Mouse (Mus musculus): ENCODE measurements at regions not wholly inside any gene's neighbourhood (a gene's known extent, or its start where the extent isn't known, plus 50 kb on each side); places are given as distances from the start of the nearest gene placed in this dataset.

DNA sequence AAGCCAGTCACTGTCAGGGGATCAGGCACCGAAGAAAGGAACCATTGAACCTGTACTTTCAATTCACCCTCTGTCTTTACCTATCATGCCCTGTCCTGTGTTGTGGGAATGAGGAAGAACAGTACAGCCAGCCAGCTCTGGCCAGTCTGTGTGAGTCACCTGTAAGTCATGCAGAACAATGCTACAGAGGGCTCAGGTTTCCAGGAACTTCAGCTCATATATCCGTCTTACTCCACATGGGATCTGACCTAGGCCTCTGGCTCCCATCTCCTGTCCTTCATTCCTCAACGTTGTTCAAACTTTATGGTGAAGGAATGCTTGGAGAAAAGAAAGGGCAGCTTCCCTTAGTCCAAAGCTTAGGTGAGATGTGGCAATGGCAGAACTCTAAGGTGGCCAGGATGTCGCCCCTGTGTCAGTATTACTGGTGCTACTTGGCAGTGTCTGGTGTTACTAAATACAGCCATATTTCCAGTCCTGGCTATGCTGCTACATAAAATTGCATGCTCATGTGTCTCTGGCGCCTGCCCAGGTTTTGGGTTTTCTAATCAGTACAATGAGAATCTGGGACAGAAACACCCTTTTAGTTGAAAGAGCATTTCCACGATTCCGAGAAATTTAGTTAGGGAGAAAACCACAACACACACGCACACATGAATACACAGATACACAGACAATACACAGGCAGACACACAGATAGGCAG lies 140.7 kb upstream of the Gmds start:
- no peaks in the 10 kb centered on the region for H3K27me3 ChIP-seq (ENCODE audit: control insufficient read depth, insufficient read depth, low read length)
- no peaks in the 10 kb centered on the region for H3K36me3 ChIP-seq (ENCODE audit: control insufficient read depth, insufficient read depth, low read length)
- no peak overlapping the region for H3K27ac ChIP-seq (ENCODE audit: control insufficient read depth, insufficient read depth, low read length)
- H3K4me3 ChIP-seq (ENCODE audit: control insufficient read depth, insufficient read depth, low read length) = no peak overlapping the region
- 76% methylated on average over 8 of the region's 8 CpGs for WGBS
- DNase-seq = no peak
- no peaks in the 10 kb centered on the region for H3K4me1 ChIP-seq (replicated peaks; ENCODE audit: control insufficient read depth, insufficient read depth, low read length)
- TF ChIP-seq POLR2A (IDR thresholded peaks at IDR 0.05; ENCODE audit: control insufficient read depth, extremely low read depth, insufficient read depth, low read length, poor library complexity) (no peak), CTCF (IDR thresholded peaks at IDR 0.05; ENCODE audit: borderline replicate concordance, control insufficient read depth, extremely low read depth, insufficient read depth, low read length, poor library complexity) (no peak)

DNA sequence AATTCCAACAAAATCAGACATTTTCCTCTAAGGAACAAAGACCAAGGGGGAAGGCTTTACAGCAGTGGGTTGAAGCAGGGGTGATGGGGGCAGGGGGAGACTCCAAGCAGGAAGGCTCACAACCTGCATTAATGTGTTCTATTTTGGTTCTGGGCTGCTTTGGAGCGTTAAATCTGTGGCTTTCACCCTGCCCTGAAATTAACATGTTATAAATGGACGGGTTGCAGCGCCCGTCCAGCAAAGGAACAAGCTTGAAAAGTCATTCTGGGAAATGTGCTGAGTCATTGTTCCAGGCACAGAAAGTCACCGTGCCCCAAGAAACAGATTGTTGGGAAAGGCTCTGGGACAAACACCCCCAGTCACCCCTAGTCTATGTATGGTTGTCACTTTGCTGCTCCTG lies 127.2 kb upstream of the Gmds start:
- Histone ChIP-seq H3K4me1 (replicated peaks; ENCODE audit: control insufficient read depth, insufficient read depth, low read length) (no peaks in the 10 kb centered on the region), H3K36me3 (ENCODE audit: control insufficient read depth, insufficient read depth, low read length) (no peaks in the 10 kb centered on the region)
- WGBS = 28% methylated on average over 5 of the region's 5 CpGs

DNA sequence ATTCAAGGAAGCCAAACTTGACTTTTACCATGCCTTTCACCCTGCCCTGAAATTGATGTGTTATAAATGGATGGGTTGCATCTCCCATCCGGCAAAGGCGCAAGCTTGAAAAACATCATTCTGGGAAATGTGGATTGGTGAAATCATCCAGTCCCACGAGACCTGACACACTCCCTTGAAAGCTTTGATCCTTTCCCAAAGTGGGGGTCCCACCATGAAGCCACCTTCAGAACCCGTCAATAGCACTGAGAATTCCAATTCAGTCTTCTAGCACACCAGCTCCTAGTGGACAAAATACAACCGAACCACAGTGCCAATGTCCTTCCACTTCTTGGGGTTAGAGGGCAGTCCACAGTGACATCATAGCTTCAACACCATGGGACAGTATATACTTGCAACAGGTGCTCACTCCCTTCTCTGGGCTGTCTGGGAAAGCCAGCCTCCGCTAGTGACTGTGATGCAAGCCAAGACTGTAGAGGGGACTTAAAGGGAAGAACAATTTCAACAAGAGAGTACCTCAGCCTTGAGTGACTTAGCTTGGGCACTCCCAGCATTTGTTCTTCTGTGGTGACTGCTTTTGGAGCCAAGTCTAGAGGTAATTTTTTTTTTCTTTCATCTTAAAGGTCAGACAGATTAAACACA lies 126.6 kb upstream of the Gmds start:
- H3K36me3 ChIP-seq (ENCODE audit: control insufficient read depth, insufficient read depth, low read length) = no peaks in the 10 kb centered on the region
- DNase-seq = no peak
- no peak overlapping the region for H3K27ac ChIP-seq (ENCODE audit: control insufficient read depth, insufficient read depth, low read length)
- no peaks in the 10 kb centered on the region for H3K4me1 ChIP-seq (replicated peaks; ENCODE audit: control insufficient read depth, insufficient read depth, low read length)
- 95% methylated on average over 6 of the region's 6 CpGs for WGBS
- H3K4me3 ChIP-seq (ENCODE audit: control insufficient read depth, insufficient read depth, low read length) = no peak overlapping the region
- H3K27me3 ChIP-seq (ENCODE audit: control insufficient read depth, insufficient read depth, low read length) = no peaks in the 10 kb centered on the region
- no peak for TF ChIP-seq POLR2A (IDR thresholded peaks at IDR 0.05; ENCODE audit: control insufficient read depth, extremely low read depth, insufficient read depth, low read length, poor library complexity)
- no peak for TF ChIP-seq CTCF (IDR thresholded peaks at IDR 0.05; ENCODE audit: borderline replicate concordance, control insufficient read depth, extremely low read depth, insufficient read depth, low read length, poor library complexity)

More for the DNA sequence above, 127.2 kb upstream of the Gmds start:
- TF ChIP-seq CTCF (IDR thresholded peaks at IDR 0.05; ENCODE audit: borderline replicate concordance, control insufficient read depth, extremely low read depth, insufficient read depth, low read length, poor library complexity) (no peak), POLR2A (IDR thresholded peaks at IDR 0.05; ENCODE audit: control insufficient read depth, extremely low read depth, insufficient read depth, low read length, poor library complexity) (no peak)
- no peaks in the 10 kb centered on the region for H3K27me3 ChIP-seq (ENCODE audit: control insufficient read depth, insufficient read depth, low read length)
- no peak for DNase-seq
- no peak overlapping the region for H3K4me3 ChIP-seq (ENCODE audit: control insufficient read depth, insufficient read depth, low read length)
- H3K27ac ChIP-seq (ENCODE audit: control insufficient read depth, insufficient read depth, low read length) = no peak overlapping the region

DNA sequence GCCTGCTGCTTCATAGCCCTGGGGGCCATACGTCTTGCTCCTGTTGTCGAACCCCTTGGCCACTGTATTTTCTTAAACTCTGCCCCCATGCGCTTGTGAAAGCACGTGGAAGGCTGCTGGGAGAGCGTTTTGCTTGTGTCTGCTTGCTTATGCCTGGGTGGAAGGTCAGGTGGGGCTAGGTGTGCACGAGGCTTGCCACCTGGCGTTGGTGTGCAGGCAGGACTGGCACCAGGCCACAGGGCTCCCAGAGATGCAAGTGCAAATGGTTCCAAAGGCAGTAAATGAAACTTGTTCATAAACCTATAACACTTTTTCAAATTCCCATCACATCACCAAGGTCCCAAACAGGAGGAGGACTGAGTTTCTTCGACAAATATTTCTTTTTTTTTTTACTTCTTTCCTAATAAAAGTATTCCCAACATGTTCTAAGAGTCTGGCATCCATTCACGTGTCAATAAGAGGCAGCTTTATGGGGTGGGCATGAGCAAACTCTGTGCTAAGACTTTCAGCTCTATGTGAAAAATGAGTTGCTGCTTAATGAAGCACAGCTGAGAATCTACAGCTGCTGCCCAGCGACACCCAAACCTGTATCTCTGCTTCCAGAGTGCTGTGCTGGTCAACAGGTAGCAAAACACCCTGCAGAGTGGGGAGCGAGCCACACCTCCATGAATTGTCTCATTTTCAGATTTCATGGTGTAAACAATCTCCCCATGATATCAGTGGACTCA lies 116.0 kb upstream of the Gmds start:
- H3K4me3 ChIP-seq (ENCODE audit: control insufficient read depth, insufficient read depth, low read length) = no peak overlapping the region
- DNase-seq = no peak
- no peaks in the 10 kb centered on the region for H3K36me3 ChIP-seq (ENCODE audit: control insufficient read depth, insufficient read depth, low read length)
- H3K27me3 ChIP-seq (ENCODE audit: control insufficient read depth, insufficient read depth, low read length) = no peaks in the 10 kb centered on the region
- WGBS = 87% methylated on average over 11 of the region's 11 CpGs
- no peak overlapping the region for H3K27ac ChIP-seq (ENCODE audit: control insufficient read depth, insufficient read depth, low read length)
- TF ChIP-seq CTCF (IDR thresholded peaks at IDR 0.05; ENCODE audit: borderline replicate concordance, control insufficient read depth, extremely low read depth, insufficient read depth, low read length, poor library complexity) = no peak
- no peak for TF ChIP-seq POLR2A (IDR thresholded peaks at IDR 0.05; ENCODE audit: control insufficient read depth, extremely low read depth, insufficient read depth, low read length, poor library complexity)
- H3K4me1 ChIP-seq (replicated peaks; ENCODE audit: control insufficient read depth, insufficient read depth, low read length) = no peaks in the 10 kb centered on the region

DNA sequence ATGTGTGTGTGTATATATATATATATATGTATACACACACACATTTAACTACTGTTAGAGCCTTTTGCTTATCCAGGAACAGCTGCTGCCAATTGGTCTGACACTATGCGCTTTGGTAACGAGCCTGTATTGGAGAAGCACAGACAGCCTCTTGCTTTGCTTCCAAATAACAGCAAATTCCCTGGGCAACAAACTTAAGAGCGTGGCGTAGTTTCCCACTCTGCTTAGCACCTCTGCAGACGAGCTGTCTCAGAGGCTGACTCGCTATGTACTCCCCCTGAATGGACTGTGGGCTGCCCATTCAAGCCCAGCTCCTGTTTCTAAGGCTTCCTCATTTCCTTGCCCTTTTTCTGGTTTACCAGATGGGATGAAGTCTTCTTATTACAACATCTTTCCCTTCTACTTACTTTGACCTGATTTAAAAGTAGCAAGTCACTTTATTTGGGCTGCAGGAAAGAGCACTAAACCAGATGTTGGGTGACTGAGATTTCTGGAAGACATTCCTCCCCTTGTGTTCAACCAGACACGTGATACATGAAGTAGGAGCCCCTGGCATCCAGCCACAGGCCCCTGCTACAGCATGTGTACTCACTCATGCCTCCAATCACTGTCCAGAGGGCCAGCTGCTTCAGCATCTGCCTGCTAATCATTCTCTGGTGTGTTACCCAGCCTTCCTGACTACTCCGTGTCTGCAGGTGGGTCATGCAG lies 111.3 kb upstream of the Gmds start:
- no peak overlapping the region for H3K27ac ChIP-seq (ENCODE audit: control insufficient read depth, insufficient read depth, low read length)
- H3K4me3 ChIP-seq (ENCODE audit: control insufficient read depth, insufficient read depth, low read length) = no peak overlapping the region
- no peaks in the 10 kb centered on the region for H3K4me1 ChIP-seq (replicated peaks; ENCODE audit: control insufficient read depth, insufficient read depth, low read length)
- DNase-seq = no peak
- no peaks in the 10 kb centered on the region for H3K36me3 ChIP-seq (ENCODE audit: control insufficient read depth, insufficient read depth, low read length)
- WGBS = 92% methylated on average over 8 of the region's 8 CpGs
- TF ChIP-seq CTCF (IDR thresholded peaks at IDR 0.05; ENCODE audit: borderline replicate concordance, control insufficient read depth, extremely low read depth, insufficient read depth, low read length, poor library complexity) = no peak
- no peak for TF ChIP-seq POLR2A (IDR thresholded peaks at IDR 0.05; ENCODE audit: control insufficient read depth, extremely low read depth, insufficient read depth, low read length, poor library complexity)
- H3K27me3 ChIP-seq (ENCODE audit: control insufficient read depth, insufficient read depth, low read length) = no peaks in the 10 kb centered on the region

DNA sequence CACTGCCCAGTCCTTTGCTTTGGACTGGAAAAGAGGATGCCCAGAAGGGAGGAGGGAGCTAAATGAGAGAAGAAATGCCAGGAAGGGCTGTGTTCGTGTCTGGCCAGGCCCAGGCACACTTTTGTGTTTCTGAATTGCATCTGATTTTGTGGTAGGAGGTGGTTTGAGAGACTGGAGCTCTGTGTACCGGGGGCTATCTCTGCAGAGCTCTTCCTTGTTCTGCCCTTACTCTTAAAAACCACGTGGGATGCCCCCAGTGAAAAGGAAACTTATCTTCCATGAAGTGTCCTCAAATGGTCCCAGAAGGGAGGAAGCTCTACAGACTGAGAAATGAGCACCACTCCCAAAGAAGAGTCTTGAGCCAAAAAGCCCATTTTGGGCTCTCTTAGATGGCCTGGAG lies 106.0 kb upstream of the Gmds start:
- no peak overlapping the region for H3K27ac ChIP-seq (ENCODE audit: control insufficient read depth, insufficient read depth, low read length)
- no peak for DNase-seq

More for the DNA sequence above, 106.0 kb upstream of the Gmds start:
- Histone ChIP-seq H3K4me1 (replicated peaks; ENCODE audit: control insufficient read depth, insufficient read depth, low read length) (no peaks in the 10 kb centered on the region), H3K27me3 (ENCODE audit: control insufficient read depth, insufficient read depth, low read length) (no peaks in the 10 kb centered on the region), H3K36me3 (ENCODE audit: control insufficient read depth, insufficient read depth, low read length) (no peaks in the 10 kb centered on the region), H3K4me3 (ENCODE audit: control insufficient read depth, insufficient read depth, low read length) (no peak overlapping the region)
- TF ChIP-seq CTCF (IDR thresholded peaks at IDR 0.05; ENCODE audit: borderline replicate concordance, control insufficient read depth, extremely low read depth, insufficient read depth, low read length, poor library complexity) (no peak), POLR2A (IDR thresholded peaks at IDR 0.05; ENCODE audit: control insufficient read depth, extremely low read depth, insufficient read depth, low read length, poor library complexity) (no peak)
- 58% methylated on average over 3 of the region's 3 CpGs for WGBS

Measured in thymus, adult 2 months (tissue).